In genomic region chr1:170292239-170292951, GRCm38 (mm10) we compare ENCODE assay signal across 10 mouse cellular contexts. TPM values are rescaled to one million over a fixed set of nuclear protein-coding genes. Genes with fewer than 3 reads are reported as not detected.
DNase-seq lines count a peak whose midpoint lies in the region; ATAC-seq and TF ChIP-seq lines count a peak whose summit lies in the region.
"Had no signal": no experiment of that assay in that cellular context is flagged by ENCODE, and none has a peak within 500 bp of the region (broad histone marks: within the 10 kb centered on the region; RNA-seq: fewer than 3 reads in every experiment).

No protein-coding gene starts in this region.

- peak; percentile 6 for DNase-seq in ES-E14 (ENCODE audit: low read depth, low spot score)
- peak; percentile 61 for DNase-seq in adrenal gland, postnatal 10 days
- peak; percentile 84 for DNase-seq in embryonic facial prominence, embryonic 11.5 days (ENCODE audit: low spot score)
- DNase-seq in hindbrain, embryonic 10.5 days (ENCODE audit: low spot score): peak; percentile 39
- peak; percentile 69 to 87 for DNase-seq in layer of hippocampus, postnatal 14 days (ENCODE audit: low spot score in 2 of 2)
- DNase-seq in mesoderm, embryonic 11.5 days (ENCODE audit: low read depth, low spot score): peak; percentile 70
- peak; percentile 30 to 31 for DNase-seq in urinary bladder, postnatal 36 days (ENCODE audit: low spot score in 2 of 2)
- DNase-seq in gastrocnemius, postnatal 14 days: no peak

- no peak for ATAC-seq in embryonic facial prominence, embryonic 11.5 days (replicated peaks; ENCODE audit: insufficient number of reproducible peaks, low FRiP score, low TSS enrichment, low read depth)

- no peak overlapping the region for H3K4me2 ChIP-seq in embryonic facial prominence, embryonic 11.5 days (ENCODE audit: low read depth, low read length)

- WGBS in embryonic facial prominence, embryonic 11.5 days: 43% methylated on average over 9 of the region's 9 CpGs
- WGBS in hindbrain, embryonic 10.5 days: 44% methylated on average over 9 of the region's 9 CpGs

- H3K27ac ChIP-seq in ES-E14 (ENCODE audit: insufficient read depth, low read depth, low read length, poor library complexity, severe bottlenecking): no peak overlapping the region
- no peak overlapping the region for H3K27ac ChIP-seq in embryonic facial prominence, embryonic 11.5 days (replicated peaks; ENCODE audit: low read depth, low read length)
- no peak overlapping the region for H3K27ac ChIP-seq in hindbrain, embryonic 10.5 days

- no peaks in the 10 kb centered on the region for H3K36me3 ChIP-seq in ES-E14 (ENCODE audit: control insufficient read depth, insufficient read depth, low read length, poor library complexity, severe bottlenecking)
- no peaks in the 10 kb centered on the region for H3K36me3 ChIP-seq in embryonic facial prominence, embryonic 11.5 days (replicated peaks; ENCODE audit: control insufficient read depth, insufficient read depth, low read depth, low read length)
- H3K36me3 ChIP-seq in hindbrain, embryonic 10.5 days: no peaks in the 10 kb centered on the region

- in situ Hi-C loops in ES-E14 (cut with MboI; ENCODE audit: low sequenced_read_pairs in 2 of 2, unreplicated experiment in 2 of 2): loop anchor here in 1 of 2 experiments (25.0 kb wide), 1 partner anchor 320 kb away; no protein-coding TSS in a partner anchor

- H3K27me3 ChIP-seq in embryonic facial prominence, embryonic 11.5 days (ENCODE audit: control insufficient read depth, insufficient read depth, low read length): no peaks in the 10 kb centered on the region
- H3K27me3 ChIP-seq in hindbrain, embryonic 10.5 days (ENCODE audit: insufficient read depth, poor library complexity, severe bottlenecking): no peaks in the 10 kb centered on the region

- H3K4me1 ChIP-seq in ES-E14 (ENCODE audit: control insufficient read depth in 2 of 2, insufficient read depth in 2 of 2, low read length in 2 of 2, poor library complexity in 1 of 2): no peaks in the 10 kb centered on the region
- H3K4me1 ChIP-seq in embryonic facial prominence, embryonic 11.5 days (ENCODE audit: control insufficient read depth, insufficient read depth, low read length): no peaks in the 10 kb centered on the region
- peaks cover 7% of the 10 kb centered on the region; the same call in 1 of the 2 replicates for H3K4me1 ChIP-seq in hindbrain, embryonic 10.5 days (replicated peaks)

- intact Hi-C loops in gastrocnemius, postnatal 14 days (cut with DNase I; ENCODE audit: low total_unique reads): loop anchor here (5.0 kb wide), 1 partner anchor 320 kb away; no protein-coding TSS in a partner anchor

- H3K4me3 ChIP-seq in ES-E14 (ENCODE audit: insufficient read depth in 1 of 2, low read depth in 1 of 2, low read length in 2 of 2, poor library complexity in 1 of 2, severe bottlenecking in 1 of 2): no peak overlapping the region
- H3K4me3 ChIP-seq in embryonic facial prominence, embryonic 11.5 days (ENCODE audit: low read depth, low read length): no peak overlapping the region
- H3K4me3 ChIP-seq in hindbrain, embryonic 10.5 days: no peak overlapping the region
- H3K4me3 ChIP-seq: erythroblast, embryonic 14.5 days had no signal

- no peaks in the 10 kb centered on the region for H3K9me3 ChIP-seq in ES-E14 (ENCODE audit: control insufficient read depth, insufficient read depth, low read depth, low read length)
- no peaks in the 10 kb centered on the region for H3K9me3 ChIP-seq in embryonic facial prominence, embryonic 11.5 days (replicated peaks; ENCODE audit: control insufficient read depth, low read length)
- H3K9me3 ChIP-seq in hindbrain, embryonic 10.5 days: no peaks in the 10 kb centered on the region

- H3K9ac ChIP-seq in ES-E14 (ENCODE audit: insufficient read depth, low read depth, low read length, poor library complexity, severe bottlenecking): no peak overlapping the region
- H3K9ac ChIP-seq in embryonic facial prominence, embryonic 11.5 days (replicated peaks; ENCODE audit: low read length): no peak overlapping the region

TF ChIP-seq in ES-E14, 5 proteins besides CTCF, POLR2A, EP300 and RAD21:
- TF ChIP-seq MAFK (IDR thresholded peaks at IDR 0.05; ENCODE audit: insufficient read depth, low read depth, low read length) (no peak), CHD2 (IDR thresholded peaks at IDR 0.05; ENCODE audit: low read depth, low read length) (no peak), ZC3H11A (IDR thresholded peaks at IDR 0.05; ENCODE audit: borderline replicate concordance, low read depth, low read length) (0 out of 2 replicates have a peak, but pooled peaks have one; percentile 65), HCFC1 (IDR thresholded peaks at IDR 0.05; ENCODE audit: borderline replicate concordance, insufficient read depth, low read length) (no peak), ZNF384 (IDR thresholded peaks at IDR 0.05; ENCODE audit: low read depth, low read length) (no peak)

RNA-seq across cellular contexts. Expression of gene Gm7694, which starts 13.7 kb away (rescaled TPM):
- 0.18 and 0.26 TPM in 2 replicates for total RNA-seq in ES-E14 (2012; rRNA removed)
- total RNA-seq in adrenal gland, postnatal 10 days (2021): 1 to 10 TPM; 6.1 to 7.9 TPM
- 1.4 and 1.7 TPM in 2 replicates for polyA plus RNA-seq in embryonic facial prominence, embryonic 11.5 days (2014; fragmentation: Nextera tagmentation; extraction: Ambion mirVana)
- 3.7 and 3.8 TPM in 2 replicates for polyA plus RNA-seq in hindbrain, embryonic 10.5 days (2016; fragmentation: Nextera tagmentation; extraction: Ambion mirVana)
- total RNA-seq in layer of hippocampus, postnatal 14 days (2021): 1 to 10 TPM; 3.4 to 4.0 TPM
- total RNA-seq in gastrocnemius, postnatal 14 days (2021): under 1 TPM; 0.84 to 0.92 TPM

RNA-seq across cellular contexts. Expression of gene Sh2d1b1, which starts 15.3 kb away (rescaled TPM):
- total RNA-seq in ES-E14 (2012; rRNA removed): 0.09 TPM in 1 of 2 replicates, not detected in the other
- under 1 TPM in 1 of 2 experiments, not detected in 1; 0.18 TPM for total RNA-seq in adrenal gland, postnatal 10 days (2021)
- polyA plus RNA-seq in embryonic facial prominence, embryonic 11.5 days (2014; fragmentation: Nextera tagmentation; extraction: Ambion mirVana): not detected in 2 replicates
- polyA plus RNA-seq in hindbrain, embryonic 10.5 days (2016; fragmentation: Nextera tagmentation; extraction: Ambion mirVana): not detected in 2 replicates
- total RNA-seq in layer of hippocampus, postnatal 14 days (2021): not detected
- not detected for total RNA-seq in gastrocnemius, postnatal 14 days (2021)
- polyA plus RNA-seq: erythroblast, embryonic 14.5 days had no signal

RNA-seq across cellular contexts. Expression of gene Spata46, which starts 16.2 kb away (rescaled TPM):
- total RNA-seq in ES-E14 (2012; rRNA removed): not detected in 2 replicates
- not detected for total RNA-seq in adrenal gland, postnatal 10 days (2021)
- polyA plus RNA-seq in embryonic facial prominence, embryonic 11.5 days (2014; fragmentation: Nextera tagmentation; extraction: Ambion mirVana): 0.28 and 0.39 TPM in 2 replicates
- polyA plus RNA-seq in hindbrain, embryonic 10.5 days (2016; fragmentation: Nextera tagmentation; extraction: Ambion mirVana): 1.5 and 1.7 TPM in 2 replicates
- not detected for total RNA-seq in layer of hippocampus, postnatal 14 days (2021)
- not detected for total RNA-seq in gastrocnemius, postnatal 14 days (2021)
- polyA plus RNA-seq: erythroblast, embryonic 14.5 days; spleen, adult 2 months had no signal

RNA-seq across cellular contexts. Expression of gene Sh2d1b2, which starts 59.8 kb away (rescaled TPM):
- total RNA-seq in ES-E14 (2012; rRNA removed): not detected in 2 replicates
- not detected for total RNA-seq in adrenal gland, postnatal 10 days (2021)
- polyA plus RNA-seq in embryonic facial prominence, embryonic 11.5 days (2014; fragmentation: Nextera tagmentation; extraction: Ambion mirVana): 0.11 TPM in 1 of 2 replicates, not detected in the other
- polyA plus RNA-seq in hindbrain, embryonic 10.5 days (2016; fragmentation: Nextera tagmentation; extraction: Ambion mirVana): not detected in 2 replicates
- total RNA-seq in layer of hippocampus, postnatal 14 days (2021): not detected
- total RNA-seq in gastrocnemius, postnatal 14 days (2021): not detected
- polyA plus RNA-seq: erythroblast, embryonic 14.5 days had no signal
